Mouse (Mus musculus): Measurements from ENCODE around the gene Cib1. TPM values are rescaled to one million over a fixed set of nuclear protein-coding genes. Genes with fewer than 3 reads are reported as not detected.

Cib1 gene
- polyA plus RNA-seq, 1 experiment from 2014 or later, result 123 TPM

GRCm38 (mm10) chr7:80183466-80183865 lies 49.1 kb downstream of the Cib1 start:
- TF ChIP-seq EP300 (IDR thresholded peaks at IDR 0.05), result no peak
- TF ChIP-seq CTCF (IDR thresholded peaks at IDR 0.05), result no peak
- 100% methylated on average over 1 of the region's 1 CpGs for WGBS
- Histone ChIP-seq H3K9ac (replicated peaks; ENCODE audit: low read depth) (no peak overlapping the region), H3K27me3 (replicated peaks; ENCODE audit: insufficient read depth, low read length) (no peaks in the 10 kb centered on the region), H3K36me3 (ENCODE audit: insufficient read depth, low read length) (no peaks in the 10 kb centered on the region), H3K9me3 (ENCODE audit: low read length) (no peaks in the 10 kb centered on the region), H3K4me2 (replicated peaks; ENCODE audit: low read depth, low read length) (no peak overlapping the region), H3K4me3 (ENCODE audit: low read depth, low read length) (no peak overlapping the region), H3K27ac (ENCODE audit: low read length) (no peak overlapping the region), H3K4me1 (ENCODE audit: insufficient read depth, low read depth, low read length) (peaks cover 14% of the 10 kb centered on the region)
- no peak for DNase-seq (ENCODE audit: low spot score)
- ATAC-seq, result no peak

- DNase-seq (ENCODE audit: low spot score) (no peak), ATAC-seq (no peak)
- Histone ChIP-seq H3K9ac (replicated peaks; ENCODE audit: low read depth) (no peak overlapping the region), H3K27ac (ENCODE audit: low read length) (no peak overlapping the region), H3K36me3 (ENCODE audit: insufficient read depth, low read length) (no peaks in the 10 kb centered on the region), H3K4me2 (replicated peaks; ENCODE audit: low read depth, low read length) (no peak overlapping the region), H3K4me1 (ENCODE audit: insufficient read depth, low read depth, low read length) (peaks cover 9% of the 10 kb centered on the region), H3K4me3 (ENCODE audit: low read depth, low read length) (no peak overlapping the region), H3K27me3 (replicated peaks; ENCODE audit: insufficient read depth, low read length) (no peaks in the 10 kb centered on the region), H3K9me3 (ENCODE audit: low read length) (no peaks in the 10 kb centered on the region)
- TF ChIP-seq EP300 (IDR thresholded peaks at IDR 0.05) (no peak), CTCF (IDR thresholded peaks at IDR 0.05) (no peak)
Measured at GRCm38 (mm10) chr7:80182139-80182538, 50.5 kb downstream of the Cib1 start.

GRCm38 (mm10) chr7:80181078-80181477 lies 51.5 kb downstream of the Cib1 start:
- H3K4me2 ChIP-seq (replicated peaks; ENCODE audit: low read depth, low read length), result no peak overlapping the region
- no peak overlapping the region for H3K9ac ChIP-seq (replicated peaks; ENCODE audit: low read depth)
- H3K36me3 ChIP-seq (ENCODE audit: insufficient read depth, low read length), result no peaks in the 10 kb centered on the region
- whole genome bisulfite sequencing, result 42% methylated on average over 2 of the region's 2 CpGs
- ATAC-seq, result no peak
- no peaks in the 10 kb centered on the region for H3K9me3 ChIP-seq (ENCODE audit: low read length)
- DNase-seq (ENCODE audit: low spot score), result no peak
- TF ChIP-seq EP300 (IDR thresholded peaks at IDR 0.05), result no peak
- TF ChIP-seq CTCF (IDR thresholded peaks at IDR 0.05), result no peak
- no peak overlapping the region for H3K4me3 ChIP-seq (ENCODE audit: low read depth, low read length)
- no peak overlapping the region for H3K27ac ChIP-seq (ENCODE audit: low read length)
- H3K27me3 ChIP-seq (replicated peaks; ENCODE audit: insufficient read depth, low read length), result no peaks in the 10 kb centered on the region
- H3K4me1 ChIP-seq (ENCODE audit: insufficient read depth, low read depth, low read length), result peaks cover 2% of the 10 kb centered on the region; the same call in 1 of the 2 replicates

GRCm38 (mm10) chr7:80180202-80180601 lies 52.4 kb downstream of the Cib1 start:
- TF ChIP-seq EP300 (IDR thresholded peaks at IDR 0.05), result no peak
- Histone ChIP-seq H3K9ac (replicated peaks; ENCODE audit: low read depth) (no peak overlapping the region), H3K27me3 (replicated peaks; ENCODE audit: insufficient read depth, low read length) (no peaks in the 10 kb centered on the region), H3K4me3 (ENCODE audit: low read depth, low read length) (no peak overlapping the region), H3K9me3 (ENCODE audit: low read length) (no peaks in the 10 kb centered on the region), H3K36me3 (ENCODE audit: insufficient read depth, low read length) (no peaks in the 10 kb centered on the region), H3K4me2 (replicated peaks; ENCODE audit: low read depth, low read length) (no peak overlapping the region), H3K27ac (ENCODE audit: low read length) (no peak overlapping the region), H3K4me1 (ENCODE audit: insufficient read depth, low read depth, low read length) (no peaks in the 10 kb centered on the region)
- 77% methylated on average over 3 of the region's 3 CpGs for WGBS
- DNase-seq (ENCODE audit: low spot score) (no peak), ATAC-seq (no peak)

DNA sequence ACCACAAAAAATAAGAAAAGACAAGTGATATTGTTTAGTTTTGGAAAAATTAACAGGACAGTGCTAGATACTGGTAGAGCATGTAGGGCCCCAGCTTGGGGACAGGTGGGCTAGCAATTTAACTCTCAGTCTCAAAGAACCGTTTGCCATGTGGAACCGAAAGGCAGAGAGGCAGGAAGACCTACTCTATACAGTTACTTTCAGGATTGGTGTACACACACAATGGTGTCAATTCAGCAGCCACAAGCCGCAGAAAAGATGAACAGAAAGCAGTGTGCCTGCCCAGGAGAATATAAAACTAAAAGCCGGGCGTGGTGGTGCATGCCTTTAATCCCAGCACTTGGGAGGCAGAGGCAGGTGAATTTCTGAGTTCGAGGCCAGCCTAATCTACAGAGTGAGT lies 52.8 kb downstream of the Cib1 start:
- Histone ChIP-seq H3K4me3 (ENCODE audit: low read depth, low read length) (no peak overlapping the region), H3K36me3 (ENCODE audit: insufficient read depth, low read length) (no peaks in the 10 kb centered on the region), H3K9me3 (ENCODE audit: low read length) (no peaks in the 10 kb centered on the region), H3K27me3 (replicated peaks; ENCODE audit: insufficient read depth, low read length) (no peaks in the 10 kb centered on the region), H3K4me2 (replicated peaks; ENCODE audit: low read depth, low read length) (no peak overlapping the region), H3K9ac (replicated peaks; ENCODE audit: low read depth) (no peak overlapping the region), H3K4me1 (ENCODE audit: insufficient read depth, low read depth, low read length) (no peaks in the 10 kb centered on the region), H3K27ac (ENCODE audit: low read length) (no peak overlapping the region)
- no peak for ATAC-seq
- no peak for TF ChIP-seq EP300 (IDR thresholded peaks at IDR 0.05)
- TF ChIP-seq CTCF (IDR thresholded peaks at IDR 0.05), result no peak
- DNase-seq (ENCODE audit: low spot score), result no peak
- WGBS, result 88% methylated on average over 6 of the region's 6 CpGs

GRCm38 (mm10) chr7:80179327-80179726 lies 53.3 kb downstream of the Cib1 start:
- no peak overlapping the region for H3K9ac ChIP-seq (replicated peaks; ENCODE audit: low read depth)
- no peaks in the 10 kb centered on the region for H3K4me1 ChIP-seq (ENCODE audit: insufficient read depth, low read depth, low read length)
- no peaks in the 10 kb centered on the region for H3K27me3 ChIP-seq (replicated peaks; ENCODE audit: insufficient read depth, low read length)
- ATAC-seq (no peak), DNase-seq (ENCODE audit: low spot score) (no peak)
- 83% methylated on average over 6 of the region's 6 CpGs for WGBS
- H3K9me3 ChIP-seq (ENCODE audit: low read length), result no peaks in the 10 kb centered on the region
- no peaks in the 10 kb centered on the region for H3K36me3 ChIP-seq (ENCODE audit: insufficient read depth, low read length)
- TF ChIP-seq CTCF (IDR thresholded peaks at IDR 0.05) (no peak), EP300 (IDR thresholded peaks at IDR 0.05) (no peak)
- H3K4me3 ChIP-seq (ENCODE audit: low read depth, low read length), result no peak overlapping the region
- no peak overlapping the region for H3K27ac ChIP-seq (ENCODE audit: low read length)
- no peak overlapping the region for H3K4me2 ChIP-seq (replicated peaks; ENCODE audit: low read depth, low read length)

DNA sequence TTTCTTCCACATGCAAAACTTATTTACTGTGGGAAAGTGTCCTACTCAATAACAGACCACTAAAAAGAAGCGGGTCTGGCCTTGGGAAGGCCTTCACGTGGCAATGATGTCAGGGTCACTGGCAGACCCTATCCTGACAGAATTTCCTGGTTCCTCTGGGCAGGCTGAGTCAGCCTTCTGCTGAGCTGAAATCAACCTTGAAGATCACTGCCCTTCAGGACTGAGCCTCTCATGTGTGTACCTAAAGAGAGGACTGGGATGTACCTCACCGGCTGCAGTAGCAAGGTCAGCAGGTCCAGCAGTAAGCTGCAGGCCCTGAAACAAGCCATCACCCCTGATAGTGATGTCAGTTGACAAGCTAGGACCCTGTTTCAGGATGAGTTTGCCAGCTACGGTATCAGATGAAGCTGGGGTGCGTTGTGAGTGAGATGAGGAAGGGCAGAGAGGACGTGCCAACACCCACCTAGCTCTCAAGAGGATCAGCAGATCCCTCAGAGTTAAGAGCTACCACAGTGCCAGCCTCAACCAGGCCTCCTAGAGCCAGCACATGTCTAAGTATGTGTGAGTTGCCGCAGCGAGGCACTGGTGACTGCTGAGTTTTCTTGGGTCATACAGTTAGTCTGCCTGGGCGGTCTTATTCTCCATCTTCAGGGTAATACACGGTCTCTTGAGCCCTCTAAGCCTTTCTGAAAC lies 54.4 kb downstream of the Cib1 start:
- Histone ChIP-seq H3K4me1 (ENCODE audit: insufficient read depth, low read depth, low read length) (no peaks in the 10 kb centered on the region), H3K9me3 (ENCODE audit: low read length) (no peaks in the 10 kb centered on the region), H3K27me3 (replicated peaks; ENCODE audit: insufficient read depth, low read length) (no peaks in the 10 kb centered on the region), H3K27ac (ENCODE audit: low read length) (no peak overlapping the region), H3K4me3 (ENCODE audit: low read depth, low read length) (no peak overlapping the region), H3K36me3 (ENCODE audit: insufficient read depth, low read length) (no peaks in the 10 kb centered on the region), H3K9ac (replicated peaks; ENCODE audit: low read depth) (no peak overlapping the region), H3K4me2 (replicated peaks; ENCODE audit: low read depth, low read length) (no peak overlapping the region)
- ATAC-seq, result no peak
- no peak for TF ChIP-seq EP300 (IDR thresholded peaks at IDR 0.05)
- no peak for TF ChIP-seq CTCF (IDR thresholded peaks at IDR 0.05)
- WGBS, result 85% methylated on average over 10 of the region's 10 CpGs
- no peak for DNase-seq (ENCODE audit: low spot score)
